8 mouse cellular contexts compared by ENCODE assay signal in genomic region chr11:68408127-68408526, GRCm38 (mm10). TPM values are rescaled to one million over a fixed set of nuclear protein-coding genes. Genes with fewer than 3 reads are reported as not detected.
DNase-seq lines count a peak whose midpoint lies in the region; ATAC-seq and TF ChIP-seq lines count a peak whose summit lies in the region.

No protein-coding gene starts in this region.

- H3K27ac ChIP-seq in intestine, postnatal 0 days (ENCODE audit: low read depth, low read length): no peak overlapping the region
- no peak overlapping the region for H3K27ac ChIP-seq in intestine, embryonic 15.5 days
- no peak overlapping the region for H3K27ac ChIP-seq in stomach, embryonic 14.5 days (ENCODE audit: low read length)

- H3K27me3 ChIP-seq in intestine, postnatal 0 days (replicated peaks; ENCODE audit: control insufficient read depth, insufficient read depth, low read length): no peaks in the 10 kb centered on the region
- H3K27me3 ChIP-seq in intestine, embryonic 15.5 days (replicated peaks): 0 out of 2 replicates have a peak, but pooled peaks cover 3% of the 10 kb centered on the region
- no peaks in the 10 kb centered on the region for H3K27me3 ChIP-seq in stomach, embryonic 14.5 days (ENCODE audit: control insufficient read depth, insufficient read depth, low read length)

- H3K4me1 ChIP-seq in intestine, postnatal 0 days (replicated peaks; ENCODE audit: control insufficient read depth, insufficient read depth, low read length): no peaks in the 10 kb centered on the region
- no peaks in the 10 kb centered on the region for H3K4me1 ChIP-seq in intestine, embryonic 15.5 days (replicated peaks)
- no peaks in the 10 kb centered on the region for H3K4me1 ChIP-seq in stomach, embryonic 14.5 days (ENCODE audit: control insufficient read depth, insufficient read depth, low read length)

- H3K9ac ChIP-seq in intestine, postnatal 0 days (ENCODE audit: low read depth, low read length): no peak overlapping the region
- no peak overlapping the region for H3K9ac ChIP-seq in intestine, embryonic 15.5 days
- H3K9ac ChIP-seq in stomach, embryonic 14.5 days (replicated peaks; ENCODE audit: low read depth, low read length): no peak overlapping the region

- peak; percentile 40 for DNase-seq in adrenal gland, adult 8-10 months
- DNase-seq in embryo, embryonic 9.5 days (ENCODE audit: extremely low spot score): peak; percentile 73
- DNase-seq in heart, postnatal 14 days: peak; percentile 74 to 90
- peak; percentile 75 to 83 for DNase-seq in layer of hippocampus, postnatal 10 days (ENCODE audit: low spot score in 2 of 2)

- WGBS in intestine, postnatal 0 days: 51% methylated on average over 2 of the region's 2 CpGs
- 51% methylated on average over 2 of the region's 2 CpGs for WGBS in intestine, embryonic 15.5 days
- WGBS in stomach, embryonic 14.5 days: 46% methylated on average over 2 of the region's 2 CpGs

- 0 out of 2 replicates have a peak, but pooled peaks have one; percentile 22 for ATAC-seq in intestine, postnatal 0 days
- no peak for ATAC-seq in intestine, embryonic 15.5 days
- peak; percentile 74; the same call in 1 of the 2 replicates for ATAC-seq in megakaryocyte-erythroid progenitor cell, adult 5-6 weeks (replicated peaks; ENCODE audit: low FRiP score, low TSS enrichment, poor library complexity, severe bottlenecking)
- peak; percentile 58; the same call in 1 of the 2 replicates for ATAC-seq in stomach, embryonic 14.5 days (ENCODE audit: insufficient number of reproducible peaks, insufficient read depth, low FRiP score, low read depth)

- intact Hi-C loops in heart, postnatal 14 days (cut with DNase I): loop anchor here (1.0 to 10.0 kb wide), 3 partner anchors 195 to 513 kb away; no protein-coding TSS in a partner anchor

- H3K4me3 ChIP-seq in intestine, postnatal 0 days (ENCODE audit: low read depth, low read length): no peak overlapping the region
- H3K4me3 ChIP-seq in intestine, embryonic 15.5 days (replicated peaks): no peak overlapping the region
- H3K4me3 ChIP-seq in stomach, embryonic 14.5 days (ENCODE audit: low read depth, low read length): no peak overlapping the region

- no peaks in the 10 kb centered on the region for H3K9me3 ChIP-seq in intestine, postnatal 0 days (ENCODE audit: control insufficient read depth)
- H3K9me3 ChIP-seq in intestine, embryonic 15.5 days: no peaks in the 10 kb centered on the region
- no peaks in the 10 kb centered on the region for H3K9me3 ChIP-seq in stomach, embryonic 14.5 days (ENCODE audit: control insufficient read depth, low read depth, low read length)

- no peaks in the 10 kb centered on the region for H3K36me3 ChIP-seq in intestine, postnatal 0 days (ENCODE audit: control insufficient read depth, insufficient read depth)
- no peaks in the 10 kb centered on the region for H3K36me3 ChIP-seq in intestine, embryonic 15.5 days
- no peaks in the 10 kb centered on the region for H3K36me3 ChIP-seq in stomach, embryonic 14.5 days (ENCODE audit: control insufficient read depth, insufficient read depth, low read length)

- H3K4me2 ChIP-seq in intestine, postnatal 0 days (replicated peaks; ENCODE audit: low read depth): no peak overlapping the region
- no peak overlapping the region for H3K4me2 ChIP-seq in intestine, embryonic 15.5 days (replicated peaks)
- H3K4me2 ChIP-seq in stomach, embryonic 14.5 days (replicated peaks; ENCODE audit: low read depth, low read length): no peak overlapping the region

- peak; percentile 95 for TF ChIP-seq CTCF in intestine, postnatal 0 days (IDR thresholded peaks at IDR 0.05; ENCODE audit: low read depth)

RNA-seq across cellular contexts. Expression of gene Ntn1, which starts 7.5 kb away (rescaled TPM):
- polyA plus RNA-seq in intestine, postnatal 0 days (2015; fragmentation: Nextera tagmentation; extraction: Ambion mirVana): 8.7 and 8.8 TPM in 2 replicates
- polyA plus RNA-seq in intestine, embryonic 15.5 days (2015; fragmentation: Nextera tagmentation; extraction: Ambion mirVana): 9.1 and 9.4 TPM in 2 replicates
- total RNA-seq in adrenal gland, adult 8-10 months (2022): 10 to 100 TPM; 14.3 to 20.8 (median 16.2) TPM
- total RNA-seq in heart, postnatal 14 days (2021): 10 to 100 TPM; 52.7 to 55.5 TPM
- 10 to 100 TPM in 1 of 2 experiments, 1 to 10 TPM in 1; 9.8 to 10.6 TPM for total RNA-seq in layer of hippocampus, postnatal 10 days (2021)
- not detected in 2 replicates for total RNA-seq in megakaryocyte-erythroid progenitor cell, adult 5-6 weeks (2014; fragmentation: Nextera tagmentation)
- total RNA-seq in megakaryocyte-erythroid progenitor cell, adult 5-6 weeks (2017): not detected in 2 replicates
- polyA plus RNA-seq in stomach, embryonic 14.5 days (2014; fragmentation: Nextera tagmentation; extraction: Ambion mirVana): 8.7 and 10.9 TPM in 2 replicates

RNA-seq across cellular contexts. Expression of gene Pik3r5, which starts 23.8 kb away (rescaled TPM):
- polyA plus RNA-seq in intestine, postnatal 0 days (2015; fragmentation: Nextera tagmentation; extraction: Ambion mirVana): 0.22 and 0.35 TPM in 2 replicates
- 0.49 and 0.56 TPM in 2 replicates for polyA plus RNA-seq in intestine, embryonic 15.5 days (2015; fragmentation: Nextera tagmentation; extraction: Ambion mirVana)
- total RNA-seq in adrenal gland, adult 8-10 months (2022): 1 to 10 TPM; 1.7 to 4.6 (median 2.9) TPM
- total RNA-seq in heart, postnatal 14 days (2021): 1 to 10 TPM; 1.0 to 1.8 TPM
- 1 to 10 TPM; 1.2 to 1.6 TPM for total RNA-seq in layer of hippocampus, postnatal 10 days (2021)
- total RNA-seq in megakaryocyte-erythroid progenitor cell, adult 5-6 weeks (2014; fragmentation: Nextera tagmentation): 3.0 and 4.1 TPM in 2 replicates
- 0.88 and 2.5 TPM in 2 replicates for total RNA-seq in megakaryocyte-erythroid progenitor cell, adult 5-6 weeks (2017)
- polyA plus RNA-seq in stomach, embryonic 14.5 days (2014; fragmentation: Nextera tagmentation; extraction: Ambion mirVana): 1.1 and 1.3 TPM in 2 replicates

Comparison
In these comparisons a context has a peak if more than half of its experiments do, and no peak if none do; other contexts are left out.
1. RNA of gene Ntn1, which starts 7.5 kb away (total RNA-seq): 52.7 to 55.5 TPM in heart, postnatal 14 days, 14.3 to 20.8 TPM in adrenal gland, adult 8-10 months and 9.8 to 10.6 TPM in layer of hippocampus, postnatal 10 days; not detected in megakaryocyte-erythroid progenitor cell, adult 5-6 weeks; every median in the first group is over 10 times any median in the second.
2. Peak in every context shown above with its lines, with median percentiles within 50 percentile points of each other: DNase-seq.